Mouse (Mus musculus): ENCODE data around the gene Lpcat2.

The Lpcat2 gene

DNA sequence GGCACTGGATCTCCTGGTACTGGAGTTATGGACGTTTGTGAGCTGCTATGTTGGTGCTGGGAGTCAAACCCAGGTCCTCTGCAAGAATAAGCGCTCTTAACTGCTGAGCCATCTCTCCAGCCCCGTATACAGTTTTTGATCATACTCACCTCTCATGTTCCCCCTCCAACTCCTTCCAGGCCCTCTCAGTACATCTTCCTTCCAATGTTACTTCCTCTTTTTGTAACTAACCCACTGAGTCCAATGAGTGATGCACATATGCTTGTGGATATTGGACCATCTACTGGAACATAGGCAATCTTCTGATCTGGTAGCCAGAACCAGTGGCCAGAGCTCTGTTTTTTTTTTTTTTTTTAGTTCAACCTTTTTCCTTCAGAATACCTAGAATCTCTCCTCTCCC, 60.9 kb downstream of the Lpcat2 start:
- DNase-seq = no peak

GRCm38 (mm10) chr8:92921768-92922167, 66.6 kb downstream of the Lpcat2 start:
- DNase-seq = no peak

DNA sequence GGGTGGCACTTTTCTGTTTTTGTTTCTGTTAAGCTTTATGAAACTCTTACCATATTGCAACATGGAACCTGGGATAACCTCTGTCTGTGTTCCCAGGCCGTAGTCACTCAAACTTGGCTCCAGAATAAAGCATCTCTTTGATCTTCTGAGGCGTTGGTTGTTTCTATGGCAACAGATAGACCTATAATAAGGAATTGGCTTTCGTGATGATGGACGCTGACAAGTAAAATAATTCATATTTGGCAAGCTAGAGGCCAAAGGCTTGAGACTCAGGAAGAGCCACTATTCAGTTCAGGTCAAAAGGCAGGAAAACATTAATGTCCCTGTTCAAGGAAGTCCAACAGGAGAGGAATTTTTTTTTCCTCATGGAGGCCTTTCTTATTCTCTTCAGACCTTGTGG, 73.8 kb downstream of the Lpcat2 start:
- no peak for DNase-seq

DNA sequence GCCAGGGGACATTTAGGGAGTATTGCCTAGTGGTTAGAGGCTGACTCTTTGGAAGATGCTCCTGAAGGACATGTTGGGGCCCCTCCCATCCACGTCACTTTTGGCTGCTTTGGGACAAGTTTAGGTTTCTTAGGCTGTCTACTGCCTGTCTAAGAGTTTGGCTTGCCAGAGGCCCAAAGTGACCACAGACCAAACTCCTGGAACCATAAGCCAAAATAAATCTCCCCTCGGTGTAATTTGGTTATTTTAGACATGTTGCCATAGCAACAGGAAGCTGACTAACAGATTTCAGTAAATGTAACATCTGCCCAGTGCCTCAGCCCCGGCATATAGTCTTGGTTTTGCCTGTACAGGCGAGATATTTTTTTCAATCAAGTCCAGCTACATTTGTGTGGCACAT, 82.9 kb downstream of the Lpcat2 start:
- no peak for DNase-seq

DNA sequence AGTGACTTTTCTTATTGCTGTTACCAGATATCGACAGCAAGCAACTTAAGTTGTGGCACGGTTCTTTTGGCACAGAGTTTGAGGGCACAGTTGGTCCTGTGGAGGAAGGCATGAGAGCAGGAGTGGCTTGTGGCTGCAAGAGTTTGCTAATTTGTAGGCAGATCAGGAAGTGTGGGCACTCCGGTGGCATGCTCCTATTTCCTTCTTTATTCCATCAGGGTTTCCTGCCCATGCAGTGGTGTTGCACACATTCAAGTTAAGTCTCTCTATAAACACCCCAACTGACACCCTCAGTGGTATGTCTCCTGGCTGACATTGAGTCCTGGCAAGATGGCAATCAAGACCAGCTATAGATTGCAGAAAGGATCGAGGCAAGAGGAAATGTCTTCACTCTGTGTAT, 93.9 kb downstream of the Lpcat2 start:
- no peak for DNase-seq

DNA sequence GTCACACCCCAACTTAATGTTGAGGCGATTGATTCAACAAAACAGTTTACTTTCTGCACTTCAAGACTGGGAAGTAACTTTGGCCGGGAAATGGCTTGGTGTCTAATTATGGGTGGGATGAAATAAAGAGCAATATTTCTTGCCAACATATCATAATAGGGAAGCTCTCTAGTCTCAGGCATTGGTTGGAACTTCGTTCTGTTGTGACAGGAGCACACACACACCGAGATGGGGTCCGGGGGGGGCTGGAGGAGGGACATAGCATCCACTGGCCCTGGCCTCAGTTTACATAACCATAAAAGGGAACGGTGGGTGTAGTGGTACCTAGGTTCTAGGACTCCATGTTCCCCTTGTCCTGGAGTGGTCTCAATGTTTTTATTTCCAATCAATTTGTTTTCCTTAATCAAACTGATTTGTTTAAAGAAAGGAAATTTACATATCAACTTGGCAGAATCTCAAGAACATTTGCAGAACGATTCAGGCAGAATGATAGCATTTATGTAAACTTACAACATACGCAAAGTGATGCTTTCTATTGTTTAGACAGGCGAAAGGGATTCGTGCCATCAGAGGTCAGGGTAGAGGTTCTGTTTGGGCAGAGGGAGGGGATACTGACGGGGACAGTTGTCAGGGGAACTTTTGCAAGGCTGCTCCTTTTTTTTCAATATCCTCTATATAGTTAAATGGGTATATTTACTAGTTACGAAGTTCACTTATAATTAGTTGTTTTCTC, 95.7 kb downstream of the Lpcat2 start:
- DNase-seq = no peak

- DNase-seq = no peak
Observed at GRCm38 (mm10) chr8:92954044-92954443, 98.9 kb downstream of the Lpcat2 start.

DNA sequence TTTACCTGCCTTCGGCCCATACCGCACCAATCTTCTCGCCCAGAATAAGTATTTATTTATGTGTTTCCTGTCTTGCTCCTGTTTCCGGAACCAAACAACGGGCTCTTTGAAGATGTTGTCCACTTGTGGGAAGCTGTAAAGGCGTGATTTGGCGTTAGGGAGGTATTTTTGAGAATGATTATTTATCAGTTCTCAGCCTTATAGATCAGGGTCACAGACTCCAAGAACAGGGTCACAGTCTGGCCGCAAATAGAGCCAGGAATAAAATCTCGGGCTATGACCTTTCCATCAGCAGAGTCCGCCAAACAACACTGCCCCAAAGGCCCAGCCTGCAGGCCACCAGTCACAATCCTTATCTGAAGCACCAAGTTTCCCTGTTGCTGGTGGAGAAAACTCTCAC, 104.6 kb downstream of the Lpcat2 start, which contains the start of gene Slc6a2:
Gene Slc6a2 (plus strand): TSS at position 301 of the 400 bp plus-strand sequence.
- no peak for DNase-seq

- DNase-seq = no peak
Observed at GRCm38 (mm10) chr8:92960451-92960911, 105.3 kb downstream of the Lpcat2 start.

DNA sequence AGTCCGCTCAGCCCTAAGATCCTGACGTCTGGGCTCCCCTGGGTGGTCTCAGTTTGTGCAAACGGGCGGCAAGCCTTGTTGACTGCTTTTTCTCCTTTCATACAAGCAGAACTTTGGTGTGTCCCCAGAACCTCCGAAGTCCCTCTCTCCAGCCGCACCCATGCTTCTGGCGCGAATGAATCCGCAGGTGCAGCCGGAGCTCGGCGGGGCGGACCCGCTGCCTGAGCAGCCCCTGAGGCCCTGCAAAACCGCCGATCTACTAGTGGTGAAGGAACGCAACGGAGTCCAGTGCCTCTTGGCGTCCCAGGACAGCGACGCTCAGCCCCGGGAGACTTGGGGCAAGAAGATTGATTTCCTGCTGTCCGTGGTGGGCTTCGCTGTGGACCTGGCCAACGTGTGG, 105.9 kb downstream of the Lpcat2 start:
- DNase-seq = no peak

DNA sequence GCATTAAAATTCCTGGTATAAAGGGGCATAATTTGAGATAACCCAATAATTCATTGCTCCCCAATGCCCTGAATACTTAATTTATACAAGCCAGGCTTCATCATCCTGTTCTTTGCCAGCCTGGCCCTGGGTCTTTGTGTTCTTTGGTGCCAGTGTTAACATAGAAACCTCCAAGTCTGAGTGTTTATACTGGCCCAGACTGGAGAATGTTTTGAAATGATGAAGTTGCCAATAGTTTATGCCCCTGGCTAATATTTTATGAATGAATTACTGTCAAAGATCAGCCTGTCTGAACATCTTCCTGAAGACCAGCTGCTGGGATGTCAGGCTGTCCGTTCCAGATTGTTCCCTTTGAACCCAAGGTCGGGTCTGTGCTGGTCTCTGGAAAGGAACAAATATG, 109.4 kb downstream of the Lpcat2 start:
- DNase-seq = no peak

Measured in kidney, adult 9 months (tissue).